Mouse (Mus musculus) G1E (cell line): ENCODE measurements around the gene Krt39.

Experiments used
- CTCF ChIP-seq: IDR thresholded peaks from 2 replicates; pipeline ENCODE4 v1.5.1; 2012; ENCODE audit warnings: low read depth, low read length, inconsistent platforms, mixed read lengths
- GATA1 ChIP-seq: IDR thresholded peaks from 2 replicates; pipeline ENCODE4 v1.6.1; 2012; ENCODE audit warnings: borderline replicate concordance, low read length, inconsistent platforms, mixed read lengths
- POLR2AphosphoS5 ChIP-seq: IDR thresholded peaks from 2 replicates; pipeline ENCODE4 v1.6.1; 2012; ENCODE audit warnings: low read depth, low read length, inconsistent platforms; ENCODE audit not compliant: insufficient replicate concordance
- TAL1 ChIP-seq: conservative IDR thresholded peaks from 2 replicates; pipeline ENCODE4 v1.6.1; 2012; ENCODE audit warnings: low read depth, low read length, inconsistent platforms, mixed read lengths

DNA sequence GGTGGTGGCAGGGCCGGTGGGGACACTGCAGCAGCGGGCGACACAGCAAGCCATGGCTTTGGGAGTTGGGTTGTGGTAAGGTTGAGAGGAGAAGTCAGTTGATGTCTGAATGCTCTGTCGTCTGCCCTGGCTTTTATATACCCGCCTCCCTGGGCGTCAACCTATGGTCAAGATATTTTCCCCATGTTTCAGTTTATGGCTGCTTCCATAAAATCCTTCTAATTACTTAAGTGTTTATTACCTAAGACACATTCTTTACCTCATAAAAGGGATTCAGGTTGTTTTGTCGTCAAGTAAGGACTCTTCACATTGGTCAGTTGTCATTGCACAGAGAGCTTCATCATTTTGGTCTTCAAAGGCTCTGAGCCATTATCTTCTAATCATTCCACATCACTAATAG, 45.4 kb upstream of the Krt39 start, which contains the start of gene Krtap3-1:
- no peak for TF ChIP-seq CTCF
- TF ChIP-seq GATA1, result no peak
- no peak for TF ChIP-seq TAL1
- TF ChIP-seq POLR2AphosphoS5, result no peak
